In the genomic region with DNA sequence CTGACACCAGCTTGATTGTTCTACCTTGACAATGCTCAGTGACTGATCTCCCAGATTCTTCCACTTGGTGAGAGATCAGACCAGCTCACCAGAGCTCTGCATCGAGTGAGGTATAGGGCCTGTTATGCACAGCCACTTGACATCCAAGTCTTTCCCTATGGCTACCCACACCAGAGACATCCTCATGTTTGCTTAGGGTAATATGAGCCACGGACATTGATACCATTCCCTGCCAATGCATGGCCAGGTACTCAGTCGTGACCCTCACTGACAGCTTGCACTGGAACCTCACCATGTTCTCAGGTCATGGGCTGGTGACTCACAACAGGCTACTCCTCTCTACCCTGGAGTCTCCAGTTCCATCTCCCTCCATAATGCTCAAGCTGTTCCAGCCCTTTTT, we compare ENCODE assay signal across 15 mouse cellular contexts.
"Had no signal": no experiment of that assay in that cellular context is flagged by ENCODE, and none has a peak within 500 bp of the region (broad histone marks: within the 10 kb centered on the region; RNA-seq: fewer than 3 reads in every experiment).

No protein-coding gene starts in this region.

- ATAC-seq: intestine, embryonic 16.5 days; midbrain, embryonic 15.5 days had no signal

- H3K27me3 ChIP-seq: limb, embryonic 13.5 days; liver, embryonic 13.5 days; midbrain, embryonic 15.5 days; neural tube, embryonic 13.5 days had no signal

- H3K9ac ChIP-seq: limb, embryonic 13.5 days; liver, embryonic 13.5 days; midbrain, embryonic 15.5 days; neural tube, embryonic 13.5 days had no signal

- H3K9me3 ChIP-seq: limb, embryonic 13.5 days; liver, embryonic 13.5 days; midbrain, embryonic 15.5 days; neural tube, embryonic 13.5 days had no signal

- H3K36me3 ChIP-seq: limb, embryonic 13.5 days; liver, embryonic 13.5 days; midbrain, embryonic 15.5 days; neural tube, embryonic 13.5 days had no signal

- H3K4me3 ChIP-seq: limb, embryonic 13.5 days; liver, embryonic 13.5 days; midbrain, embryonic 15.5 days; myocyte; neural tube, embryonic 13.5 days had no signal

- H3K4me1 ChIP-seq: limb, embryonic 13.5 days; liver, embryonic 13.5 days; midbrain, embryonic 15.5 days; neural tube, embryonic 13.5 days had no signal

- H3K27ac ChIP-seq: limb, embryonic 13.5 days; liver, embryonic 13.5 days; midbrain, embryonic 15.5 days; neural tube, embryonic 13.5 days had no signal

- H3K4me2 ChIP-seq: limb, embryonic 13.5 days; liver, embryonic 13.5 days; midbrain, embryonic 11.5 days; midbrain, embryonic 15.5 days; neural tube, embryonic 13.5 days had no signal

- DNase-seq: kidney, adult 8-10 months; kidney, postnatal 36 days; left cerebral cortex, postnatal 4 days; liver, embryonic 13.5 days; lung, adult 2 months; lung, postnatal 14 days; lung, postnatal 4 days; thymus, adult 18-20 months; thymus, postnatal 36 days had no signal
